Mouse (Mus musculus): ENCODE measurements around the gene Snx30.

GRCm38 (mm10) chr4:59831038-59831437 lies 25.4 kb downstream of the Snx30 start:
- TF ChIP-seq CTCF (IDR thresholded peaks at IDR 0.05; ENCODE audit: low read depth): no peak
- no peak for TF ChIP-seq EP300 (IDR thresholded peaks at IDR 0.05; ENCODE audit: low read depth)

Measured in liver, postnatal 0 days (tissue).